Mouse (Mus musculus) cerebellum, adult 8-10 months (tissue): Measurements from ENCODE around the gene Lgals3.
"Not testable (repeated sequence)": the region's sequence is repeated elsewhere in the genome, so short reads cannot be mapped to it uniquely, and the experiment has no call there.

ENCODE experiments used
- DNase-seq: peaks from one replicate; pipeline ENCODE4 v3.0.0; 2022

The Lgals3 gene

GRCm38 (mm10) chr14:47367461-47367860, at the start of gene Lgals3:
Gene Lgals3 (plus strand): TSS chr14:47367751.
- no peak for DNase-seq

DNA sequence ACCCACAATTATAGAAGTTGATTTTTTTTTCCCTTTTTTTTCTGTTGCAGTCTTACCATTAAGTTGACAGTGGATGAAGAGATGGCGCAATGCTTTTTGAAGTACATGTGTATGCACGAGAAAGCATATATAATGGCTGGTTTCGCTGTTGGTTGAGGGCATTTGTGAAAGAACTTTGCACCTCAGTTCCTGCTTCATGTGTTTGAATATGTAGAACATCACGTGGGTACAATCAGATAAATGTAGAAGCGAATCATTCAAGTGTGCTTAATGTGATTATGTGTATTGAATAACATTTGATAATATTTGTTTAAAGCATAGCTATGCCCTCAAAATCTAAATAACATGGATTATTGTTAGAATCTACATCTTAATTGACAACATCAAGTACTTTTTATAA, 48.2 kb upstream of the Lgals3 start:
- no peak for DNase-seq

- not testable (repeated sequence) for DNase-seq
Measured at GRCm38 (mm10) chr14:47321581-47321980, 46.0 kb upstream of the Lgals3 start.

DNA sequence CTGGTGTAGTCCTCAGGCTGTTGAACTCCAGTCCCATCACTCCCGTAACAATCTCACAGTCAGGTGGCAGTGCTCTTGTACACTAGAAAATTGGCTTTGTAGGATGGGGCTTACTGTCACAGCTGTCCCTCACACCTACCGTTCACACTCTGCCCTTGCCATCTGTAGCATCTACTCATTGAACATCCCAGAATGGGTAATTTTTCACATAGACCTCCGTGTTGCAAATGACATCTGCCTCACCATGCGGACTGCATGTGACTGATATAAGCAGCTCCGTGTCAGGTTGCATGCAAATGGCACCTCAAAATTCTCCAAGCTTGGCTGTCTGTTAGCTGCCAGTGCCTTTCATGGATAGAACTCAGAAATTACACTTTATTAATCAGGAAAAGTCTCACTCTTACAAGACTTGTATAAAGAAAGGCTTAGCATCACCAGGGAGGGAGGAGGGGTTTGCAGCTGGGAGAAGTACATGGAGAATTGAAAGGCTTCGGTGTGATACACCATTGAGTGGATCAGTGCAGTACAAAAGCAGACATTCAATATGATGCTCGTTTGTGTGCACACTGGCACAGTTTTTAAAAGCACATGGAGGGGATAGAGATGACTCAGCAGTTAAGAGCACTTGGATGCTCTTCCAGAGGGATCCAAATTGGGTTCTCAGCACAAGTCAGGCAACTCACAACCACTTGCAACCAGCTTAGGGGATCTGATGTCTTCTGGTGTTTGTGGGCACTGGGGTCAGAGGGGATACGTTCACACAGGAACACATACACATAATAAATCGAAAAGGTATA, 41.4 kb upstream of the Lgals3 start:
- no peak for DNase-seq

GRCm38 (mm10) chr14:47327347-47327746, 40.2 kb upstream of the Lgals3 start:
- no peak for DNase-seq

DNA sequence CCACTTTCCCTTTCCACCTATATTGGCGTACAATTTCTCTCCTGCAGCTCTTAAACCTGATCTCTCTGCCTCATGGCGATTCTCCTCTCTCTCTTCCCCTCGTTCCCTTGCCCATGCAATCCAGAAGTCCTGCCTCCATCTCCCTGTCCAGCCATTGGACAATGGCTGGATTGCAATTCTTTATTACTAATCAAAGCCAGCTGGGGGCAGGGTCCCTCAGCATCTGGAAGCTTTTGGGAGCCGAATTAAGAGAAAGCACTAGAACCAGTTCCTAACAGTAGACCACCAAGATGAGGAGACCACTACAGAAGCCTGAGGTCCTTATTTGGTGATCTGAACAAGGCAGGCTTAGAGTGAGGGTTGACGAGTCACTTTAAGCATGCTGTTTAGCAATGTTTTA, 35.6 kb upstream of the Lgals3 start:
- no peak for DNase-seq

- peak; percentile 27 for DNase-seq
Measured at GRCm38 (mm10) chr14:47334819-47335218, 32.7 kb upstream of the Lgals3 start.

GRCm38 (mm10) chr14:47335300-47335699, 32.3 kb upstream of the Lgals3 start:
- no peak for DNase-seq

DNA sequence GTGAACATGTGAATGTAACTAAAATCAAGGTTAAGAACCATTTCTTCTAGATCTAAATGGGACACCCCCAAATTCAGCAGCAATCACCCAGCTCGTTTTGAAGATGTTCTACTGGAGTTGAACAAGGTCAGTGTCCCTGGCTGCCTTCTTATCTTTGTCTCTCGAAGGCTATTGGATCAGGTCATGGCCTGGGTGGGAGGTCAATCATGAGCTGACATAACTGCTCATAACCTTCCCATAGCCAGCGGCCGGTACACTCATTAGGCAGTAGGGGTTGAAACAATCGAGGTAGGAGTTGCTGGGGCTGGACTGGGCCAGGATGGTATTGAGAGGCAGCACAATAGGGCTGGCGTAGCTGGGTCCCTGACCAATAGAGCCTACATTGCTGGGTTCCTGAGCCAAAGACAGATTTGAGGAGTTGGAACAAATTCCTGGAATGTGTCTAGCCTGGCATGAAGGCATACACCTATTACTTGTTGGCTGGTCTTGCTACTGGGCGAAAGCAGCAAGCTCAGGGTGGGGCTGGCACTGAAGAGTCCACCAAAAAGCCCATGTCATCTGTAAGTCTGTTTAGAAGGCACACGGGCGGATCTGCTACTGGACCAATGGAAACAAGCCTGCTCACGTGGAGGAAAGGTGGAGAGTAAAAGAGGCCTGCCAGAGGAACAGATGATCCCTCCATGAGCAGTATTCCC, 27.2 kb upstream of the Lgals3 start:
- no peak for DNase-seq

DNA sequence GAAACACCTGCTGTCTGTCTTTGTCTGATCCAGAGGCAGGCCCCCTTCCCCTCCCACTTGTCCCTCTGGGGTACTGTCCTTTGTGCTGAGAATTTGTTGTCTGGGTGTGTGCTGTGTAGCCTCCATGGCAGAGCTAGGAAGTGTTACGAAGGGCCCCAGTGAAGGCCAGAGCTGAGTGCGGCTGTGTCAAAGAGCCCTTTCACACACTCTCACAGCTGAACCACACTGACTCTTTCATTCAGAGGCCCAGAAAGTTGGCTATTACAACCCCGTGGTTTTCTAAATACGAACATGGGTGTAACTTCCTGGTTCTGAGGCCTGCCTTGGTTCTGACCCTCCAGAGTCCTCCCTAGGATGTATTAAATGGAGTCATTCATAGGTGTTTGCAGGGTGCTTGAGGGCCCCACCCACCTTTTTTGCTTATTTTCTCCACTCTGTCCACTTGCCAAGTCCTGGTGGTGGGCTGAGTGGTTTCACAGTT, 25.7 kb upstream of the Lgals3 start:
- no peak for DNase-seq

- no peak for DNase-seq
Measured at GRCm38 (mm10) chr14:47346715-47347114, 20.8 kb upstream of the Lgals3 start.

GRCm38 (mm10) chr14:47350974-47351373, 16.6 kb upstream of the Lgals3 start:
- no peak for DNase-seq

DNA sequence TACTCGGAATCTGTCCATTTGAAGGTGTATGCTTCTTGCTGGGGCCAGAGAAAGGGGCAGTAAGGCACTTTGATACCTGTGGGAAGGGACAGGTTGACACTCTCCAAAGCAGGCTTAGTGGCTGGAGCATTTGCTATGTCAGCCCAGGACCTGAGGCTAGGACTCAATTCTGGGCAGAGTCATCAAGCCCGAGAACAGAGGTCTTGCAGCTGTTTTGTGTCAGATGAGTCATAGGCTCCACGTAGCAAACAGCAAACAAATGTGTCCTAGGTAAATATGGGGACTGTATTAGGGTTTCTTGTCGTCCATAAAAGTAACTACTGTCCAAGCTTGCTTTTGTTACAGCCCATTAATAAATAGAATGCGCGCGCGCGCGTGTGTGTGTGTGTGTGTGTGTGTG, 15.3 kb upstream of the Lgals3 start:
- DNase-seq: no peak

- no peak for DNase-seq
Measured at GRCm38 (mm10) chr14:47353240-47353639, 14.3 kb upstream of the Lgals3 start.

DNA sequence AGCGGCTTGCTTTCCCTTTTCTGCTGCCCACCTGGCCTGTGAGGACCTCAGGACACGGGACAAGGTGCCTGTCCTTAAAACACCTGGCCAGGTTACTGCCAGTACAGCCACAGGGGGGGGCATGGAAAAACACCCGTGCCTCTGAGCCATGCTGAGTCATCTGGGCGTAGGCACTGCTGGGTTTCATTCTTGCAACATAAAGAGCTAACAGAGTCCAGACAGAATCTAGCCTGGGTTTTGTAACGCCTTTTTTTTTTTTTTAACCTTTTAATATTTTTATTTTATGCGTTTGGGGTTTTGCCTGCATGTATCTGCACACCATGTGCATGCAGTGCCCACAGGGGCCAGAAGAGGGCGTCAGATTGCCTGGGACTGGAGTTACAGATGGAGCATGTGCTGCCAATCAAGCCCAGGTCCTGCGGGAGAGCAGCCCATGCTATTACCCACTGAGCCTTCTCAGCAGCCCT, 13.4 kb upstream of the Lgals3 start:
- DNase-seq: no peak

DNA sequence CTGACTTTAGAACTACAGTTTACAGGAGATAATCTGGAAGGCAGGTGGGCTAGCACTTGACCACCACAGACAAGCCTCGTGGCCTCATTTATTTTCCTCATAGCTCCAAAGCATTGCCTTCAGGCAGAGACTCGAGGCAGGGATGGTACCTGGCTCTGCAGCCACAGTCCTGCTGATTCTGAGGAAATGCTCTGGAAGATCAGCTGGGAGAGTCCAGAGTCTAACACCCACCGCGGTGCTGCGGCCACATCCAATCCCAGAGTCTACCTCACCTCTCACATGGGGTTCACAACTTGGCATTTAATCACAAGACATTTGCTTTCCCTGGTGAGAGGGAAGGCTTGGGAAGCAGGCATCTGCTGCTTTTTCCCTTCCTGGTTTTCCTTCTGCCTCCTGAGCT, 12.6 kb upstream of the Lgals3 start:
- no peak for DNase-seq

- no peak for DNase-seq
Measured at GRCm38 (mm10) chr14:47356622-47357021, 10.9 kb upstream of the Lgals3 start.

- DNase-seq: no peak
Measured at GRCm38 (mm10) chr14:47359610-47360009, 7.9 kb upstream of the Lgals3 start.

- no peak for DNase-seq
Measured at GRCm38 (mm10) chr14:47361418-47361817, 6.1 kb upstream of the Lgals3 start.

GRCm38 (mm10) chr14:47361899-47362298, 5.7 kb upstream of the Lgals3 start:
- no peak for DNase-seq

DNA sequence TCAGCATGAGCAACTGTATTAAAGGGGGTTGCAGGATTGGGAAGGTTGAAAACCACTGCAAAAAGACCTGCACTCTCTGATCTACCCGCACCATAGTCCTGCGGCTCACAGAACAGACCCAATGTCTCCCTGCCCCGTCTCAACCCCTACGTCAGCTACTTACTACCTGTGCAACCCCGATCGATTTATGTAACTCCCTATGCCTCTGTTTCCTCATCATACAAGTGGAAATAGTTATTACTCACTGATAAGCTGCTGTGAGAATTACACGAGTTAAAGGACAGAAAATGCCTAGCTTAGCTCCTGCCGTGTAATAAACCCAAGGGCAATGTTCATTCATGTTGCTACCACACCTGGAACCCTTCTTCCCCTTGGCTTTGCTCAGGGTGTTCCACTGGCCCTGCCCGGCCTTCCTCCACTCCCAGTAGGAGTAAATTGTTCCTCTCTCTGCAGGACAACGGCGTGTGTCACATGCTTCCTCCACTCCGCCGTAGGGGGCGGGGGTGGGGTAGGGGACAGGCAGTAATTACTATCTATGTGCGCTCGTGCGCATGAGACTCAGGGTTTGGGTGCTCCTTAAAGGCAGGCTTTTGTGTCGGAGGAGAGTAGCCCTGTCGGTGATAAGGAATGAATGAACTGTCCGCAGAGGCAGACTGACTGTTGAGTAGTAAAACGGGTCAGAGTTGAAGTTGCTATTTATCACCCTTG, 2.7 kb upstream of the Lgals3 start:
- no peak for DNase-seq

DNA sequence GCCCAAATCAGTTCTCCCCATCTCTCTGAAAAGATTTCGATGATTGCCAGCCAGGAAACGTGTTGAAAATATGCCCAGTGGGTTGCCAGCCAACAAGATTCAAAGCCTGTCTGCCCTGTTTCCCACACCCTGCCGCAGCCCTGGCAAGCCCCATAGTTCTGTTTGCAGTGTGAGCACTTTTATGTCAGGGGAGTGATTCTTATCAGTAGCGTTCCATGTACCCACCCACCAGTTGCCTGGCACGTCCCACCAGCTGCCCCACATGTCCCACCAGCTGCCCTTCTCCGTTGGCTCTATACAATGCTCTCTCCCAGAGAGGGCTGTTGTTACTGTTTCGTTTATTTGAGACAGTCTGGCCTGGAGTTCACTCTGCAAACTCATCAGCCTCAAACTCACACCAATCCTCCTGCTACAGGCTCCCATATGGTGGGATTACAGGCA, 650 bp upstream of the Lgals3 start:
- no peak for DNase-seq

GRCm38 (mm10) chr14:47369741-47370140, 2.2 kb downstream of the Lgals3 start:
- DNase-seq: no peak
